Mouse (Mus musculus) kidney, postnatal 0 days (tissue): ENCODE results near the gene B430306N03Rik. TPM values are rescaled to one million over a fixed set of nuclear protein-coding genes. Genes with fewer than 3 reads are reported as not detected.

Experiments used
- ATAC-seq: fragments of 200-750 bp; cut with Nextera tagmentation; replicated peaks from 2 replicates; pipeline ENCODE4 v1.8.0; 2017; ENCODE audit warnings: low read depth, moderate number of reproducible peaks, moderate TSS enrichment, moderate library complexity; ENCODE audit not compliant: low FRiP score
- DNase-seq: peaks from one replicate; pipeline ENCODE4 v3.0.0-alpha.2; 2016; ENCODE audit warnings: low spot score
- H3K27ac ChIP-seq: fragments of 300-500 bp; sonication (generic); 2 replicates; pipeline ENCODE4 v1.5.1; 2014; ENCODE audit warnings: mild to moderate bottlenecking
- H3K27me3 ChIP-seq: fragments of 300-500 bp; sonication (generic); 2 replicates; pipeline ENCODE4 v1.6.1; 2014; ENCODE audit warnings: low read length, mixed read lengths; ENCODE audit not compliant: insufficient read depth
- H3K36me3 ChIP-seq: fragments of 300-500 bp; sonication (generic); 2 replicates; pipeline ENCODE4 v1.6.1; 2014; ENCODE audit warnings: low read length, mixed read lengths; ENCODE audit not compliant: insufficient read depth
- H3K4me1 ChIP-seq: fragments of 300-500 bp; sonication (generic); replicated peaks from 2 replicates; pipeline ENCODE4 v1.6.1; 2014; ENCODE audit warnings: antibody characterized with exemption, low read length, mixed read lengths; ENCODE audit not compliant: insufficient read depth
- H3K4me2 ChIP-seq: fragments of 300-500 bp; sonication (generic); 2 replicates; pipeline ENCODE4 v1.6.1; 2014; ENCODE audit warnings: mild to moderate bottlenecking, low read length, moderate library complexity, mixed read lengths
- H3K4me3 ChIP-seq: fragments of 300-500 bp; sonication (generic); replicated peaks from 2 replicates; pipeline ENCODE4 v1.5.1; 2014; ENCODE audit warnings: low read depth, low read length
- H3K9ac ChIP-seq: fragments of 300-500 bp; sonication (generic); 2 replicates; pipeline ENCODE4 v1.6.1; 2014; ENCODE audit warnings: low read depth, low read length
- H3K9me3 ChIP-seq: fragments of 300-500 bp; sonication (generic); replicated peaks from 2 replicates; pipeline ENCODE4 v1.6.1; 2016; ENCODE audit warnings: low read length, inconsistent platforms, mixed read lengths
- CTCF ChIP-seq: IDR thresholded peaks from 2 replicates; pipeline ENCODE4 v1.5.1; 2016; ENCODE audit warnings: antibody characterized with exemption, low read depth, mild to moderate bottlenecking, moderate library complexity
- WGBS: fragments of 180-500 bp; shearing (Covaris S2); extraction: QIAGEN DNeasy Blood & Tissue Kit; methylation state at CpG from one replicate; pipeline ENCODE4 v1.1.7; 2014; 5-methylcytosine and 5-hydroxymethylcytosine counted together
- polyA plus RNA-seq: library from polyadenylated mRNA; unstranded; fragments of >200 nt; fragmentation: Nextera tagmentation; extraction: Ambion mirVana; gene quantifications from 2 replicates; pipeline ENCODE4 v1.2.1, GENCODE M21; 2015

Gene B430306N03Rik
- polyA plus RNA-seq, 1 experiment from 2014 or later, result 0.28 TPM

DNA sequence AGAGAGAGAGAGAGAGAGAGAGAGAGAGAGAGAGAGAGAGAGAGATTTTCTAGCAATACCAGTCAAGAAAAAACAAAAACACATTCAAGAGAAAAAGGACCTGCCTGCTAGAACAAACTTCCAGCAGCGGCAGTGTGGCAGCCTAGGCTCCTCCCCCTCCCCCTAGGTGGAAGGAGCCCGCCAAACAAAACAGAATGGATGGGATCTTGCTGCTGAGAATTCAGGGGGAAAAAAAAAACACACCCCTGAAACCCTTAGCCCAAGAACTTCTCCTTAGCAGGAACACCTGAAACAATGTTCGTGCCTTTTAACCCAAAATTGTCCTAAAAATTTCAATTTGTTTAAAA is 34.2 kb upstream of the B430306N03Rik start:
- Histone ChIP-seq H3K27ac (no peak overlapping the region), H3K4me1 (no peaks in the 10 kb centered on the region), H3K9me3 (no peaks in the 10 kb centered on the region), H3K27me3 (no peaks in the 10 kb centered on the region), H3K4me2 (peak overlapping the region; percentile 43), H3K4me3 (peak overlapping the region; percentile 23), H3K36me3 (no peaks in the 10 kb centered on the region), H3K9ac (no peak overlapping the region)
- 4% methylated on average over 3 of the region's 3 CpGs for WGBS
- no peak for ATAC-seq
- peak; percentile 65 for DNase-seq
- TF ChIP-seq CTCF, result no peak

DNA sequence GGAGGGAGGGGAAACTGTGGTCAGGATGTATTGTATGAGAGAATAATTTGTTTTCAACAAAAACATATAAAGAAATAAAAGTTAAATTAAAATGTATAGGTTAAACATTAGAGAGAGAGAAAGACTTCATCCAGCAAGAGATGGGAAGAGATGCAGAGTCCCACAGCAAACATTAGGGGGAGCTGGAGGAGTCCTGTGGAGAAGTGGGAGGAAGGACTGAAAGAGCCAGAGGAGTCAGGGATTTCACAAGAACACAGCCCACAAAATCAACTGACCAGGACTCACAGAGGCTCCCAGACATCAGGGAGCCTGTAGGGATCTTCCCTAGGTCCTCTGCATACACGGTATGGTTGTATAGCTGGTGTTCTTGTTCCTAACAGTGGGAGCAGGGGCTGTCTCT is 29.2 kb upstream of the B430306N03Rik start:
- Histone ChIP-seq H3K4me2 (no peak overlapping the region), H3K4me1 (no peaks in the 10 kb centered on the region), H3K27me3 (no peaks in the 10 kb centered on the region), H3K36me3 (no peaks in the 10 kb centered on the region), H3K9ac (no peak overlapping the region), H3K4me3 (no peak overlapping the region), H3K9me3 (no peaks in the 10 kb centered on the region), H3K27ac (no peak overlapping the region)
- no peak for ATAC-seq
- peak; percentile 12; the same call in 1 of the 2 replicates for TF ChIP-seq CTCF
- DNase-seq, result no peak
- 57% methylated on average over 1 of the region's 1 CpGs for WGBS

DNA sequence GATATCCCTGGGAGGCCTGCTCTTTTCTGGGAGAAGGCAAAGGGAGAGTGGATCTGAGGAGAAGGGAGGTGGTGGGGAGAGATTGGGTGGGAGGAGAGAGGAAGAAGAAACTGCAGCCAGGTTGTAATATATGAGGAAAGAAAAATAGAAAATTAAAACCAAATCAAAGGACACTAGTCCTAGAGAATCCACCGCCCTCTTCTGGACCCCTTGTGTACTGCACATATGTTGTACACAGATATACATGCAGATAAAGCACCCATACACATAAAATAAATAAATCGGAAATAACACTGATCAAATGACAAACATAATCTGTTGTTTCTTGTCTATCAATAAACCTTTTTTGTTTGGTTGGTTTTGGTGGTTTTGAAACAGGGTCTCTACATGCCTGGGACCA is 28.7 kb upstream of the B430306N03Rik start:
- no peak for DNase-seq
- H3K4me2 ChIP-seq, result no peak overlapping the region
- WGBS, result 66% methylated on average over 2 of the region's 2 CpGs
- H3K27me3 ChIP-seq, result no peaks in the 10 kb centered on the region
- no peak overlapping the region for H3K27ac ChIP-seq
- no peak for ATAC-seq
- no peak overlapping the region for H3K9ac ChIP-seq
- TF ChIP-seq CTCF, result peak; percentile 31; the same call in 1 of the 2 replicates
- H3K9me3 ChIP-seq, result no peaks in the 10 kb centered on the region
- H3K36me3 ChIP-seq, result no peaks in the 10 kb centered on the region
- H3K4me1 ChIP-seq, result no peaks in the 10 kb centered on the region
- H3K4me3 ChIP-seq, result no peak overlapping the region

DNA sequence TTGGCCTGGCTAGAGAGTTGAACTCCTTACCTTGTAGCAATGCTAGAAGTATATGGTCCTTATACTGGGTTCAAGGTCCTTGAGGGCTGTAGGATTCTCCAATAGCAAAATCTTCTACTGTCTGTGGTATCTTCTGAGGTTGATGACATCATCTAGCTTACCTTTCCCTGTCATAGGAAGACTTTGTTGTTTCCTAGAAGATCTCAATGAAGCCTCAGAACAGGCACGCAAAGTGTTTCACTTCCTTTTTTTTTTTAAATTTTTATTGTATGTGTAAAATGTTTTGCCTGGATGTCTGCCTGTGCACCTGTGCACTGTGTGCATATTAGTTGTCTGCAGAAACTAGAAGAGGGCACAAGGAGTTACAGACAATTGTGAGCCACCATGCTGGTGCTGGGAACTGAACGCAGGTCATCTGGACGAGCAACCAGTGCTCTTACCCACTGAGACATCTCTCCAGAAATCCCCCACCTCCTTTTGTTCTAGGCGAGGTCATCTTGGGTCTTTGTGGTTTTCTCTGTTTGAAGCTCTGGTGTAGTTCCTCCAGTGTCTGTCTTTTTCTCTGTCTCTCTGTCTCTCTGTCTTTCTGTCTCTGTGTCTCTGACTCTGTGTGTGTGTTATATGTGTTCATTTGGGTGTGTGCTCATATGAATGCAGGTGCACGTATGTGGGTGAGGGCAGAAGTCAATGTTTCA is 22.3 kb upstream of the B430306N03Rik start:
- no peaks in the 10 kb centered on the region for H3K9me3 ChIP-seq
- H3K4me1 ChIP-seq, result no peaks in the 10 kb centered on the region
- WGBS, result 77% methylated on average over 5 of the region's 5 CpGs
- no peak for TF ChIP-seq CTCF
- H3K4me2 ChIP-seq, result no peak overlapping the region
- no peak overlapping the region for H3K4me3 ChIP-seq
- H3K27ac ChIP-seq, result no peak overlapping the region
- no peaks in the 10 kb centered on the region for H3K36me3 ChIP-seq
- ATAC-seq, result no peak
- H3K27me3 ChIP-seq, result no peaks in the 10 kb centered on the region
- no peak for DNase-seq
- H3K9ac ChIP-seq, result no peak overlapping the region

DNA sequence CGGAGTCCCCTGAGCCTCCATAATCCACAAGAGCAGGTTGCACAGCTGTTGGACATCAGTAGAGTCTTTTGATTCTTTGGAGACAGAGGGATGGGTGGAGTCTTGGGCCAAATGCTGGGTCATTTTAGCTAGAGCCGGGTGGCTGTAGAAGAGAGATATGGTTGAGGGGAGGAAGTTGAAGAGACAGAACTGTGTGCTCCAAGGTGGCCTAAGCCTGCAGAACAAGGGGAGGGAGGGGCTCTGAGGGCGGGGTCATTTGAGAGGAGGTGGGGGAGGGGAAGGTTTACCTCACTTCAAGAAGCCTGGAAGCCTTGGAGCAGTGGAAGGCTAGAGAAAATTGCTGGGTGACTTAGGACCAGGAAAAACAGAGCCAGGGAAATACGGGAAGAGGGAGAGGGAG is 16.7 kb upstream of the B430306N03Rik start, which contains the start of gene Treml2:
Gene Treml2 (plus strand): TSS at position 296 of the 400 bp plus-strand sequence.
- no peak for TF ChIP-seq CTCF

DNA sequence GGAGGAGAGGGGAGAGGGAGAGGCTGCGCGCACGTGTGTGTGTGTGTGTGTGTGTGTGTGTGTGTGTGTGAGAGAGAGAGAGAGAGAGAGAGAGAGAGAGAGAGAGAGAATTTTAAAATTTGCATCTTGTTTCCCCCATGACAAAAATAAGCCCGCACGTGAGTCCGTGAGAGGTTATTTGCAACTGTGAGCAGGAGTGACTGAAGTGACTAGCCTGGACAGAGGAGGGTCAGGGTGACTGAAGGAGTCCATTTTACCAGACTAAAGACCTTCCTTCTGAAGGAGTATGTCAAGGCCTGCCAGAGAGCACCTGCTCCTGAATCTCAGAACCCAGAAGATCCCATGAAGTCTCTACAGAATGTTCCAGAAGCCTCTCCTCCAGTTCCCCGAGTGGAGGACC is 16.2 kb upstream of the B430306N03Rik start:
- WGBS, result 45% methylated on average over 7 of the region's 7 CpGs
- Histone ChIP-seq H3K9me3 (no peaks in the 10 kb centered on the region), H3K27me3 (no peaks in the 10 kb centered on the region), H3K36me3 (no peaks in the 10 kb centered on the region), H3K4me1 (no peaks in the 10 kb centered on the region), H3K9ac (no peak overlapping the region), H3K4me2 (no peak overlapping the region), H3K27ac (no peak overlapping the region), H3K4me3 (no peak overlapping the region)
- DNase-seq (no peak), ATAC-seq (no peak)
- no peak for TF ChIP-seq CTCF

More for the DNA sequence above, 16.7 kb upstream of the B430306N03Rik start, which contains the start of gene Treml2:
- Histone ChIP-seq H3K9me3 (no peaks in the 10 kb centered on the region), H3K9ac (no peak within 1 kb of the TSS), H3K27ac (no peak within 1 kb of the TSS), H3K36me3 (no peaks in the 10 kb centered on the region), H3K4me3 (no peak within 1 kb of the TSS), H3K27me3 (no peaks in the 10 kb centered on the region), H3K4me1 (no peaks in the 10 kb centered on the region), H3K4me2 (no peak within 1 kb of the TSS)
- DNase-seq (no peak), ATAC-seq (no peak)
- 22% methylated on average over 3 of the region's 4 CpGs for WGBS

DNA sequence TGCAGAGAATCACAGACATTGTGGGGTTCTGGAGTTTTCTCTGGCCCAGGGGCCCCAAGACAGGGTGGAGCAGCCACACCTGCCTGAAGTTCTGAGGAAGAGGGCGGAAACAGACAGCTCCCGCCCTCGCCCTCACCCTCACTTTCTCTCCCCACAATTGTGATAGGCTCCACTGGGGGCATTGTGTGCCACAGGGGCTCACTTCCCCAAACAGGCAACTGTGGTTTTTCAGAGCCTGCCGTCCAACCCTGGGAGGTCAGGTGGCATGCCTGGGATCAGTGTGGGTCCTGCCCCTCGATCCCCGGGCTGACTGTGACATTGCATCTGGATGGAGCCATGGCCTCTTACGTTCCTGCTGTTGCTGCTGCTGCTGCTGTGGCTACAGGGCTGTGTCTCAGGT is 15.7 kb upstream of the B430306N03Rik start:
- Histone ChIP-seq H3K27me3 (no peaks in the 10 kb centered on the region), H3K4me2 (no peak overlapping the region), H3K9me3 (no peaks in the 10 kb centered on the region), H3K36me3 (no peaks in the 10 kb centered on the region), H3K9ac (no peak overlapping the region), H3K27ac (no peak overlapping the region), H3K4me3 (no peak overlapping the region), H3K4me1 (no peaks in the 10 kb centered on the region)
- 62% methylated on average over 7 of the region's 7 CpGs for WGBS
- DNase-seq (no peak), ATAC-seq (no peak)
- no peak for TF ChIP-seq CTCF
